Mouse (Mus musculus): Measurements from ENCODE around the gene Neurog1.

DNA sequence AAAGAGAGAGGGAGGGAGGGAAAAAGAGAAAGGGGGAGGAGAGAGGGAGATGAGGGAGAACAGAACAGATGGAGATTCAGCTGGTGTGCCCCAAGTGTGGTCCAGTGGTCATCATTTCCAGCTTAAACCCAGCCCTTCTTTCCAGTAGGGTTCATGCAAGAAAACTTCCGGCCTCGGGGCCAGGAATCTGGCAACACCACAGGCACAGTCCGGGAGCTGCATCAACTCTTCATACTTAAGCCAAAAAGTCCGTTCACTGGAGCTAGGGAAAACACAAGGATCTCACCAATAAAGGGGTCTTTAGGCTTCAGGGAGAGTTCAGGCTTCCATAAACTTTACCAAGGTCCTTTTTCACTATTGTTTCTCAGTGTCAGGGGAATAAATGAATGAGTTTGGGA is 29.1 kb downstream of the Neurog1 start:
- TF ChIP-seq POLR2A (IDR thresholded peaks at IDR 0.05; ENCODE audit: control insufficient read depth in 1 of 2, insufficient read depth in 1 of 2, low read depth in 1 of 2, low read length in 2 of 2, poor library complexity in 1 of 2) (no peak), ZMIZ1 (IDR thresholded peaks at IDR 0.05; ENCODE audit: low read depth, low read length) (no peak), EP300 (IDR thresholded peaks at IDR 0.05; ENCODE audit: low read depth in 1 of 2, low read length in 2 of 2) (no peak), CTCF (IDR thresholded peaks at IDR 0.05 in 2 of 3, conservative IDR thresholded peaks at IDR 0.05 in 1 of 3; ENCODE audit: control insufficient read depth in 1 of 3, insufficient read depth in 1 of 3, low read depth in 2 of 3, low read length in 3 of 3, poor library complexity in 1 of 3, severe bottlenecking in 1 of 3) (no peak), POLR2AphosphoS5 (IDR thresholded peaks at IDR 0.05; ENCODE audit: borderline replicate concordance, low read depth, low read length) (no peak), RAD21 (IDR thresholded peaks at IDR 0.05; ENCODE audit: low read depth, low read length) (no peak), ELF1 (IDR thresholded peaks at IDR 0.05; ENCODE audit: low read depth, low read length) (no peak), BHLHE40 (IDR thresholded peaks at IDR 0.05; ENCODE audit: borderline replicate concordance, low read depth, low read length) (no peak), SMC3 (IDR thresholded peaks at IDR 0.05; ENCODE audit: low read depth, low read length) (no peak), TAL1 (IDR thresholded peaks at IDR 0.05; ENCODE audit: low read length) (no peak), MAFK (IDR thresholded peaks at IDR 0.05; ENCODE audit: borderline replicate concordance, low read depth, low read length) (no peak), MXI1 (IDR thresholded peaks at IDR 0.05; ENCODE audit: low read depth, low read length) (no peak), MEF2A (IDR thresholded peaks at IDR 0.05; ENCODE audit: extremely low read depth, insufficient replicate concordance, low read depth, low read length, poor library complexity, severe bottlenecking) (no peak), MYB (IDR thresholded peaks at IDR 0.05; ENCODE audit: low read depth, low read length) (no peak)
